Mouse (Mus musculus) Patski (cell line): ENCODE data around the gene Mettl7a1. TPM values are rescaled to one million over a fixed set of nuclear protein-coding genes. Genes with fewer than 3 reads are reported as not detected.
A peak's percentile ranks its signal among the peaks of the same experiment; 100 is the strongest.
"Not testable (repeated sequence)": the region's sequence is repeated elsewhere in the genome, so short reads cannot be mapped to it uniquely, and the experiment has no call there.

Experiments
- ATAC-seq: fragments of 100-300 bp; one replicate; pipeline ENCODE4 v1.8.0; 2021
- CTCF ChIA-PET: fragments of 350-600 bp; sonication (Branson Sonifier 250); formaldehyde crosslinking; loops from one replicate; lab custom pipeline; 2022; ENCODE audit warnings: inconsistent platforms; lab: Charles Lee
- POLR2A ChIA-PET: fragments of 350-600 bp; sonication (Branson Sonifier 250); formaldehyde crosslinking; loops from one replicate; lab custom pipeline; 2022; ENCODE audit warnings: antibody characterized with exemption, inconsistent platforms; lab: Charles Lee
- DNase-seq: peaks from one replicate; pipeline ENCODE4 v3.0.0-alpha.2; 2011; ENCODE audit warnings: low read depth, low spot score
- H3K27me3 ChIP-seq: fragments of 371-371 bp; one replicate; pipeline ENCODE4 v1.5.1; 2021
- CTCF ChIP-seq: fragments of 100-300 bp; IDR thresholded peaks from one replicate; pipeline ENCODE4 v1.5.1; 2021
- in situ Hi-C: fragments of 300-500 bp; cut with MboI; formaldehyde crosslinking; loops from 3 replicates; pipeline ENCODE4 v1.11.1; 2018; ENCODE audit warnings: low pct_unique_long_range_greater_than_20kb, mixed read lengths
- polyA plus RNA-seq: library from polyadenylated mRNA; unstranded; gene quantifications from one replicate; pipeline ENCODE4 v1.2.3, GENCODE M21; 2021

The Mettl7a1 gene
- polyA plus RNA-seq, 1 experiment from 2014 or later, result 567 TPM

GRCm38 (mm10) chr15:100334629-100335028, 30.7 kb downstream of the Mettl7a1 start, which contains the start of gene Mettl7a3:
TSS of gene Mettl7a3 (plus strand) at chr15:100334929.
- ATAC-seq (no peak), DNase-seq (no peak)
- ChIA-PET POLR2A (interaction anchor here (0.8 kb wide), 1 partner anchor 36 kb away, joined by 4 read pairs; no protein-coding TSS in a partner anchor), CTCF (interaction anchor here (0.7 to 1.7 kb wide), 2 partner anchors 26 to 40 kb away, joined by 3 to 5 read pairs; no protein-coding TSS in a partner anchor)
- no peak for TF ChIP-seq CTCF
- in situ Hi-C loops, result no loop called here
- no peaks in the 10 kb centered on the region for H3K27me3 ChIP-seq

GRCm38 (mm10) chr15:100337328-100337727, 33.4 kb downstream of the Mettl7a1 start:
- ATAC-seq, POLR2A ChIA-PET, CTCF ChIA-PET, in situ Hi-C loops, DNase-seq, H3K27me3 ChIP-seq: not testable (repeated sequence)

GRCm38 (mm10) chr15:100337847-100338246, 33.9 kb downstream of the Mettl7a1 start:
- ATAC-seq, in situ Hi-C loops, POLR2A ChIA-PET, DNase-seq, H3K27me3 ChIP-seq: not testable (repeated sequence)
- CTCF ChIA-PET, result interaction anchor here (0.9 to 1.1 kb wide), 2 partner anchors 13 to 36 kb away, joined by 3 to 5 read pairs; no protein-coding TSS in a partner anchor

GRCm38 (mm10) chr15:100341314-100341980, 37.5 kb downstream of the Mettl7a1 start:
- H3K27me3 ChIP-seq, in situ Hi-C loops, POLR2A ChIA-PET, DNase-seq: not testable (repeated sequence)
- peak; percentile 67 for ATAC-seq
- CTCF ChIA-PET, result interaction anchor here (1.8 to 2.7 kb wide), 3 partner anchors 30 to 33 kb away, joined by 4 to 11 read pairs (median 4); no protein-coding TSS in a partner anchor

GRCm38 (mm10) chr15:100345484-100345883, 41.5 kb downstream of the Mettl7a1 start:
- in situ Hi-C loops, result no loop called here
- no peak for DNase-seq
- POLR2A ChIA-PET, result no interaction called here
- no peak for ATAC-seq
- CTCF ChIA-PET, result no interaction called here
- no peaks in the 10 kb centered on the region for H3K27me3 ChIP-seq
- TF ChIP-seq CTCF, result no peak

GRCm38 (mm10) chr15:100346761-100347160, 42.8 kb downstream of the Mettl7a1 start:
- no peak for TF ChIP-seq CTCF
- ATAC-seq (no peak), DNase-seq (no peak)
- ChIA-PET POLR2A (no interaction called here), CTCF (interaction anchor here (1.2 kb wide), 1 partner anchor 21 kb away, joined by 4 read pairs; no protein-coding TSS in a partner anchor)
- no peaks in the 10 kb centered on the region for H3K27me3 ChIP-seq
- in situ Hi-C loops, result no loop called here

- in situ Hi-C loops, result no loop called here
- DNase-seq (peak; percentile 83), ATAC-seq (peak; percentile 76)
- CTCF ChIA-PET, result interaction anchor here (1.2 kb wide), 1 partner anchor 26 kb away, joined by 4 read pairs; no protein-coding TSS in a partner anchor
- TF ChIP-seq CTCF, result no peak
- H3K27me3 ChIP-seq, result no peaks in the 10 kb centered on the region
- POLR2A ChIA-PET, result no interaction called here
Observed at GRCm38 (mm10) chr15:100349496-100349895, 45.6 kb downstream of the Mettl7a1 start.

GRCm38 (mm10) chr15:100351501-100352060, 47.6 kb downstream of the Mettl7a1 start:
- no peak for TF ChIP-seq CTCF
- no peaks in the 10 kb centered on the region for H3K27me3 ChIP-seq
- in situ Hi-C loops, result no loop called here
- ATAC-seq, result no peak
- POLR2A ChIA-PET, result interaction anchor here (0.6 to 1.0 kb wide), 3 partner anchors 16 to 100 kb away, joined by 3 read pairs; no protein-coding TSS in a partner anchor
- CTCF ChIA-PET, result interaction anchor here (1.8 kb wide), 1 partner anchor 13 kb away, joined by 5 read pairs; no protein-coding TSS in a partner anchor
- DNase-seq, result no peak

GRCm38 (mm10) chr15:100352711-100353250, 48.8 kb downstream of the Mettl7a1 start, which contains the start of the genes Methig1 and Mettl7a2:
TSS of gene Methig1 (plus strand) at chr15:100353149.
TSS of gene Mettl7a2 (plus strand) at chr15:100353200.
- POLR2A ChIA-PET, result no interaction called here
- CTCF ChIA-PET, result interaction anchor here (1.1 kb wide), 1 partner anchor 18 kb away, joined by 3 read pairs; no protein-coding TSS in a partner anchor
- no peak for DNase-seq

GRCm38 (mm10) chr15:100353399-100353798, 49.5 kb downstream of the Mettl7a1 start:
- DNase-seq, result not testable (repeated sequence)

More at GRCm38 (mm10) chr15:100352711-100353250, 48.8 kb downstream of the Mettl7a1 start, which contains the start of the genes Methig1 and Mettl7a2:
- in situ Hi-C loops, result no loop called here
- no peaks in the 10 kb centered on the region for H3K27me3 ChIP-seq
- no peak for ATAC-seq
- TF ChIP-seq CTCF, result no peak

More at GRCm38 (mm10) chr15:100353399-100353798, 49.5 kb downstream of the Mettl7a1 start:
- ATAC-seq, in situ Hi-C loops, POLR2A ChIA-PET, H3K27me3 ChIP-seq: not testable (repeated sequence)
- CTCF ChIA-PET, result interaction anchor here (1.1 kb wide), 1 partner anchor 18 kb away, joined by 3 read pairs; no protein-coding TSS in a partner anchor
